Mouse (Mus musculus) stomach, postnatal 0 days (tissue): Measurements from ENCODE around the gene Mrps18a. TPM values are rescaled to one million over a fixed set of nuclear protein-coding genes. Genes with fewer than 3 reads are reported as not detected.
A peak's percentile ranks its signal among the peaks of the same experiment; 100 is the strongest.

Source experiments
- ATAC-seq: fragments of 200-750 bp; cut with Nextera tagmentation; 2 replicates; pipeline ENCODE4 v1.8.0; 2017; ENCODE audit not compliant: low FRiP score, low TSS enrichment
- DNase-seq: peaks from one replicate; pipeline ENCODE4 v3.0.0-alpha.2; 2016; ENCODE audit warnings: low spot score
- H3K27ac ChIP-seq: fragments of 300-500 bp; sonication (generic); replicated peaks from 2 replicates; pipeline ENCODE4 v1.5.1; 2014; ENCODE audit warnings: mild to moderate bottlenecking, control low read depth
- H3K27me3 ChIP-seq: fragments of 300-500 bp; sonication (generic); 2 replicates; pipeline ENCODE4 v1.6.1; 2014; ENCODE audit warnings: low read length; ENCODE audit not compliant: control insufficient read depth, insufficient read depth
- H3K36me3 ChIP-seq: fragments of 300-500 bp; sonication (generic); 2 replicates; pipeline ENCODE4 v1.6.1; 2014; ENCODE audit warnings: low read length, mixed read lengths; ENCODE audit not compliant: control insufficient read depth, insufficient read depth
- H3K4me1 ChIP-seq: fragments of 300-500 bp; sonication (generic); replicated peaks from 2 replicates; pipeline ENCODE4 v1.6.1; 2014; ENCODE audit warnings: antibody characterized with exemption; ENCODE audit not compliant: control insufficient read depth, insufficient read depth
- H3K4me2 ChIP-seq: fragments of 300-500 bp; sonication (generic); replicated peaks from 2 replicates; pipeline ENCODE4 v1.6.1; 2014; ENCODE audit warnings: low read depth, mild to moderate bottlenecking, control low read depth, moderate library complexity
- H3K4me3 ChIP-seq: fragments of 300-500 bp; sonication (generic); 2 replicates; pipeline ENCODE4 v1.5.1; 2014; ENCODE audit warnings: low read depth, low read length, control low read depth
- H3K9ac ChIP-seq: fragments of 300-500 bp; sonication (generic); 2 replicates; pipeline ENCODE4 v1.6.1; 2014; ENCODE audit warnings: mild to moderate bottlenecking, low read length, control low read depth, mixed read lengths
- H3K9me3 ChIP-seq: fragments of 300-500 bp; sonication (generic); 2 replicates; pipeline ENCODE4 v1.6.1; 2016; ENCODE audit warnings: low read length; ENCODE audit not compliant: control insufficient read depth
- CTCF ChIP-seq: IDR thresholded peaks from 2 replicates; pipeline ENCODE4 v1.5.1; 2016; ENCODE audit warnings: antibody characterized with exemption, low read depth, mild to moderate bottlenecking, moderate library complexity
- EP300 ChIP-seq: optimal IDR thresholded peaks from 2 replicates; pipeline ENCODE3; 2016; ENCODE audit warnings: antibody characterized with exemption
- WGBS: fragments of 180-500 bp; shearing (Covaris S2); extraction: QIAGEN DNeasy Blood & Tissue Kit; methylation state at CpG from one replicate; pipeline ENCODE4 v1.1.7; 2014; 5-methylcytosine and 5-hydroxymethylcytosine counted together
- polyA plus RNA-seq: library from polyadenylated mRNA; unstranded; fragments of >200 nt; fragmentation: Nextera tagmentation; extraction: Ambion mirVana; gene quantifications from 2 replicates; pipeline ENCODE4 v1.2.1, GENCODE M21; 2015

Mrps18a gene
- polyA plus RNA-seq, 1 experiment from 2014 or later, result 99.0 TPM

DNA sequence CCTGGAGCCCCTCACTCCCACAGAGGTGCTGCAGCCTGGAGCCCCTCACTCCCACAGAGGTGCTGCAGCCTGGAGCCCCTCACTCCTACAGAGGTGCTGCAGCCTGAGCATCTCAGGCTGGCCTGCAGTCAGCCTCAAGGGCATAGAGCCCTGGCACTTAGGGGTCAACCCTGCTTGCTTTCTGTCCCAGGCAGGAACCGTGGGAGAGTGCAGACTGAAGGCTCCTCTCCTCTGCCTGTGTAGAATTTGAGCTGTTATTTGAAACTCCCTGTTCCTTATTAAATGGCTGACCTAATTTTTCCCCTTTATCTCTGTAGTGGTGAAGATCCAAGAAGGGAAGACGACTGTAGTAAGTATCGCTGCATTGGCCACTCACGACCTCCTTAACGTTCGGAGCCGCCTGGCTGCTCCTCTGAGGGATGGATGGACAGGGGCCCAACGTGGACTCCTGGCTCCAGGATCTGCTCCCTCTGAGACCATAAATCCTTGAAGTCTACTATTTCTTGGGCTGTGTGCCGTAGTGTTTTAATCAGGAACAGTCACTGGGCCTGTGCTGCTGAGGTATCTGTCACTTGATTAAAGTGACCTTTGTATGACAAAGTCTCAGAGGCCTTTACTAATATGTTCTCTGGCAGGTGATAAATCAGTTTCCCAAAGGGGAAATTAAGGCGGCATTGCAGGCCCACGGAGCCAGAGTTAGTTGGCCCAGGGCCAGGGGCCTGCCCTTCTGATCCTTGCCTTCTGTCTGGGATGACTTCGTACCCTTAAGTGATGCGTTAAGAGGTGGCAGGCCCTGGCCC lies 7.0 kb downstream of the Mrps18a start:
- H3K9ac ChIP-seq, result no peak overlapping the region
- no peaks in the 10 kb centered on the region for H3K27me3 ChIP-seq
- 72% methylated on average over 13 of the region's 13 CpGs for WGBS
- no peak for ATAC-seq
- DNase-seq, result no peak
- H3K9me3 ChIP-seq, result no peaks in the 10 kb centered on the region
- no peaks in the 10 kb centered on the region for H3K4me1 ChIP-seq
- TF ChIP-seq EP300, result no peak
- no peak for TF ChIP-seq CTCF
- peaks cover 8% of the 10 kb centered on the region; the same call in 1 of the 2 replicates for H3K36me3 ChIP-seq
- no peak overlapping the region for H3K27ac ChIP-seq
- H3K4me3 ChIP-seq, result no peak overlapping the region
- no peak overlapping the region for H3K4me2 ChIP-seq

DNA sequence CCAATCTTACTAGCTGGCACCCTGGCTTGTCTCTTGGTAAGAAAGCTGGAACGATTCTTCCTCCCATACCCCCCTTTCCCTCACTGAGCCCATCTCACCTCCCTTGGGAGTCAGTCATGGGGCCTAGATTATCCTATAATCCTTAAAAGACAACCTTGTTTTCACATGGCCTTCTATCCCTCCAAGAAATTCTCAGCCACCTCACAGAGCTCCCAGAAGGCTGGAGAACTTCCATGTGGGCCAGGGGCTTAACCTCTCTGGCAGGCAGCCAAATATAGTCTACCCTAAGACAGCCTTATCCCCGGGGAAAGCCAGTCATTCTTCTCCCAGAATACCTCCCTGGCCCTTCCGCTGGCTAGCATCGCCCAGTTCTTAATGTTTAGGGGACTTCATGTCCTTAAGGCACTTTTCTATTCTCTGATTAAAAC lies 7.7 kb downstream of the Mrps18a start:
- 54% methylated on average over 4 of the region's 4 CpGs for WGBS
- DNase-seq (no peak), ATAC-seq (no peak)
- Histone ChIP-seq H3K9me3 (no peaks in the 10 kb centered on the region), H3K9ac (no peak overlapping the region), H3K4me3 (no peak overlapping the region), H3K4me1 (no peaks in the 10 kb centered on the region), H3K27me3 (no peaks in the 10 kb centered on the region), H3K36me3 (peaks cover 11% of the 10 kb centered on the region; the same call in 1 of the 2 replicates), H3K27ac (no peak overlapping the region), H3K4me2 (no peak overlapping the region)
- no peak for TF ChIP-seq CTCF
- TF ChIP-seq EP300, result no peak

DNA sequence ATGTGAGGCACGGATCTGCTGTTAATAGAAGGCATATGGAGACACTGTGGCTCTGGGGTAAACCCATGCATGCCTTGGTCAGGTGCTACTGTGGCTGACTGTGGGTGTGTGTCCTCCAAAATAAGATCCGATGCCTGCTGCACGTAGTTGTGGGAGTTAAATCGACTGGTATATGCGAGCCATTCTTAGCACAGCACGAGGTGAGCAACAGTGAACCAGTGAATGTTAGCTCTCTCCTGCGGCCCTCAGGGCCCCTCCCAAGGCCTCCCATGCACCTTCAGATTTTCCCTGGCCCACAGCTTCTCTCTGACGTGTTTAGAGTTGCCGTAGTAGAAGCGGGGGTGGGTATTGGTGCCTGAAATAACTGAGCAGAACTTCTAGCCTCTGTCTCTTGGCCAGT lies 8.9 kb downstream of the Mrps18a start:
- Histone ChIP-seq H3K4me3 (no peak overlapping the region), H3K27me3 (no peaks in the 10 kb centered on the region)
- no peak for DNase-seq

DNA sequence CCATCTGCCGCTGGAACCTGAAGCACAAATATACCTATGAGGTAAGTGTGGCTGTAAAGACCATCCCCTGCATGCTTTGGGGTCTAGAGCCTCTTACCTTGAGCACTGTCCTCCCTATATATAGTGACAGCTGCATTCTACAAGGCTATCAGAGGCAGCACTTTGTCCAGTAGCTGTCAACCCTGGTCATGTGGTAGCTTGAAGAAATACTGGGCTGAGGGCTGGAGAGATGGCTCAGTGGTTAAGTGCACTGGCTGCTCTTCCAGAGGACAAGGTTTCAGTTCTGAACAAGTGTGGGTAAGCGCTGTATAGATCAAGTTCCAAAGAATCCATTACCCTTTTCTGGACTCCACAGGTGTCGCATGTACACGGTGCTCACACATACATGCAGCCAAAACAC lies 12.0 kb downstream of the Mrps18a start:
- no peak overlapping the region for H3K4me2 ChIP-seq
- 94% methylated on average over 4 of the region's 4 CpGs for WGBS
- no peaks in the 10 kb centered on the region for H3K27me3 ChIP-seq
- ATAC-seq (no peak), DNase-seq (no peak)
- no peaks in the 10 kb centered on the region for H3K9me3 ChIP-seq
- TF ChIP-seq EP300, result no peak
- TF ChIP-seq CTCF, result no peak
- H3K4me3 ChIP-seq, result no peak overlapping the region
- no peak overlapping the region for H3K9ac ChIP-seq
- peaks cover 35% of the 10 kb centered on the region for H3K36me3 ChIP-seq
- no peaks in the 10 kb centered on the region for H3K4me1 ChIP-seq
- no peak overlapping the region for H3K27ac ChIP-seq

More for the DNA sequence above, 8.9 kb downstream of the Mrps18a start:
- H3K4me1 ChIP-seq, result no peaks in the 10 kb centered on the region
- no peak overlapping the region for H3K4me2 ChIP-seq
- H3K27ac ChIP-seq, result no peak overlapping the region
- H3K36me3 ChIP-seq, result peaks cover 13% of the 10 kb centered on the region; the same call in 1 of the 2 replicates
- TF ChIP-seq CTCF, result no peak
- TF ChIP-seq EP300, result no peak
- no peak overlapping the region for H3K9ac ChIP-seq
- no peaks in the 10 kb centered on the region for H3K9me3 ChIP-seq
- WGBS, result 87% methylated on average over 10 of the region's 10 CpGs
- no peak for ATAC-seq

DNA sequence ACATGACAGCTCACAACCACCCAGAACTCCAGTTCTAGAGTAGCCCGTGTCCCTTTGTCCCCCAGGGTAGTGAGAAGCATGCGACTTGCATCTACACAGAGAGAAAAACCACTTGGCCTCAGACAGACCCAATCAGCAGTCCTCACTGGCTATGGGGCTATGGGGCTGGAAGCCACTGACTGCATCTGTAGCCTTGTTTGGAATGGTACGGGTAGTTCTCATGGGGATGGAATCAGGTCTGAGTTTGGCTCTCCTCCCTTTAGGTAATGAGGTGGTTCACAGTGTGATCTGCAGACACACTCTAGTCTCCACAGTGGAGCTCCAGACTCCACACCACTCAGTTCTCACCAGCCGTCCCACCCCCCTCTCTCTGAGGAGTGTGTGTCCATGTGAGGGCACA lies 12.5 kb downstream of the Mrps18a start:
- DNase-seq (no peak), ATAC-seq (no peak)
- H3K4me3 ChIP-seq, result no peak overlapping the region
- H3K27ac ChIP-seq, result no peak overlapping the region
- H3K4me2 ChIP-seq, result no peak overlapping the region
- no peaks in the 10 kb centered on the region for H3K27me3 ChIP-seq
- no peaks in the 10 kb centered on the region for H3K4me1 ChIP-seq
- TF ChIP-seq EP300 (no peak), CTCF (no peak)
- WGBS, result 92% methylated on average over 4 of the region's 4 CpGs
- no peaks in the 10 kb centered on the region for H3K9me3 ChIP-seq
- no peak overlapping the region for H3K9ac ChIP-seq
- peaks cover 32% of the 10 kb centered on the region for H3K36me3 ChIP-seq

DNA sequence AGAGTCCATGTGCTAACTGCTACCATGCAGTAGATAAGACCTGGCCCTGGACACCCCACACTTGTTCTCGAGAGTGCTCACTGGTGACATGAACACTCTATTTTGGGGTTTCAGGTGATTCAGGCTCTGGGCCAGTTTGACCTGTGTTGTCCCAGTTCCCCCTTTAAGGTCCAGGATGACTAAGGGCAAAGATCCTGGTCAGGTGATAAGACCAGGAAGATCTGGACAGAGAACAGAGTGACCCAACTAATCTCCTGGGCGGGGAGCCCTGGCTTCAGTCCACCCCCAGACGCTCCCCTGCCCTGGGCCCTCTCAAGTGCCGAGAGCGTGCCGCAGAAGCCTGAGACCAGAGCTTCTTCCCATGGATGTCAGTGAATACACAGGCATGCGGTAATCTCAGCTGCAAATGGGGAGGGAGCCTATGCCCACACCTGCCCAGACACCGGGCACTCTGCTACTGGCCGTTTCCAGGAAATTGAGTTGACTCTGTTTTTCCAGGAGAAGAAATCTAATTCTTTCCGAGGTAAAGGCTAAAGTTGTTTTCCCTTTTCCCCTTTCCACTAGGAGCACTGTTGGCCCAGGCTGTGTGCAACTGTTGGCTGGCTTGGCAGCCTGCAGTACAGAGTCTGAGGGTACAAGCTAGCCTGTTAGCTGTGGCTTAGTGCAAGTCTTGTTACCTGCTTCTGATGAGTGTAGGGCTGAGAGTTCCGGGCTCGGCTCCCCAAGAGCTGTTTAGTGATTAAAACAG lies 13.3 kb downstream of the Mrps18a start:
- Histone ChIP-seq H3K9me3 (no peaks in the 10 kb centered on the region), H3K4me3 (no peak overlapping the region), H3K4me2 (no peak overlapping the region), H3K27ac (no peak overlapping the region), H3K9ac (no peak overlapping the region), H3K4me1 (no peaks in the 10 kb centered on the region), H3K36me3 (peaks cover 33% of the 10 kb centered on the region), H3K27me3 (no peaks in the 10 kb centered on the region)
- DNase-seq (no peak), ATAC-seq (peak; percentile 10; the same call in 1 of the 2 replicates)
- 78% methylated on average over 12 of the region's 12 CpGs for WGBS
- TF ChIP-seq EP300, result no peak
- 0 out of 2 replicates have a peak, but pooled peaks have one; percentile 6 for TF ChIP-seq CTCF
